Mouse (Mus musculus): ENCODE measurements around the gene Slc38a8. TPM values are rescaled to one million over a fixed set of nuclear protein-coding genes. Genes with fewer than 3 reads are reported as not detected.

Slc38a8 gene
- polyA plus RNA-seq, 1 experiment from 2014 or later = 3.3 TPM

GRCm38 (mm10) chr8:119515767-119516166 lies 14.3 kb upstream of the Slc38a8 start:
- Histone ChIP-seq H3K36me3 (peaks cover 97% of the 10 kb centered on the region), H3K4me3 (no peak overlapping the region), H3K9me3 (no peaks in the 10 kb centered on the region), H3K4me1 (no peaks in the 10 kb centered on the region), H3K4me2 (replicated peaks) (no peak overlapping the region), H3K27me3 (no peaks in the 10 kb centered on the region), H3K27ac (no peak overlapping the region), H3K9ac (no peak overlapping the region)
- 70% methylated on average over 3 of the region's 3 CpGs for WGBS
- no peak for ATAC-seq (ENCODE audit: insufficient number of reproducible peaks, insufficient read depth, low FRiP score, low TSS enrichment)

GRCm38 (mm10) chr8:119514940-119515339 lies 13.4 kb upstream of the Slc38a8 start:
- Histone ChIP-seq H3K27ac (no peak overlapping the region), H3K9ac (no peak overlapping the region), H3K36me3 (peaks cover 97% of the 10 kb centered on the region), H3K4me3 (no peak overlapping the region), H3K4me2 (replicated peaks) (no peak overlapping the region), H3K27me3 (no peaks in the 10 kb centered on the region), H3K4me1 (no peaks in the 10 kb centered on the region), H3K9me3 (no peaks in the 10 kb centered on the region)
- WGBS = 95% methylated on average over 3 of the region's 3 CpGs
- ATAC-seq (ENCODE audit: insufficient number of reproducible peaks, insufficient read depth, low FRiP score, low TSS enrichment) = no peak

- peaks cover 97% of the 10 kb centered on the region for H3K36me3 ChIP-seq
- 92% methylated on average over 4 of the region's 4 CpGs for WGBS
- no peaks in the 10 kb centered on the region for H3K4me1 ChIP-seq
- no peak overlapping the region for H3K4me2 ChIP-seq (replicated peaks)
- H3K9ac ChIP-seq = no peak overlapping the region
- no peaks in the 10 kb centered on the region for H3K9me3 ChIP-seq
- H3K4me3 ChIP-seq = no peak overlapping the region
- no peaks in the 10 kb centered on the region for H3K27me3 ChIP-seq
- ATAC-seq (ENCODE audit: insufficient number of reproducible peaks, insufficient read depth, low FRiP score, low TSS enrichment) = no peak
- no peak overlapping the region for H3K27ac ChIP-seq
These were observed 11.9 kb upstream of the Slc38a8 start for GRCm38 (mm10) chr8:119513405-119513804.

GRCm38 (mm10) chr8:119511722-119512121 lies 10.2 kb upstream of the Slc38a8 start:
- H3K4me3 ChIP-seq = no peak overlapping the region
- H3K27ac ChIP-seq = no peak overlapping the region
- H3K9ac ChIP-seq = no peak overlapping the region
- H3K4me1 ChIP-seq = no peaks in the 10 kb centered on the region
- peaks cover 94% of the 10 kb centered on the region for H3K36me3 ChIP-seq
- H3K4me2 ChIP-seq (replicated peaks) = no peak overlapping the region
- H3K27me3 ChIP-seq = no peaks in the 10 kb centered on the region
- WGBS = 89% methylated on average over 7 of the region's 7 CpGs
- H3K9me3 ChIP-seq = no peaks in the 10 kb centered on the region
- no peak for ATAC-seq (ENCODE audit: insufficient number of reproducible peaks, insufficient read depth, low FRiP score, low TSS enrichment)

- Histone ChIP-seq H3K9ac (no peak overlapping the region), H3K36me3 (peaks cover 91% of the 10 kb centered on the region)
These were observed 9.0 kb upstream of the Slc38a8 start for GRCm38 (mm10) chr8:119510471-119510870.

GRCm38 (mm10) chr8:119506106-119506505 lies 4.6 kb upstream of the Slc38a8 start:
- Histone ChIP-seq H3K4me1 (peaks cover 4% of the 10 kb centered on the region), H3K27ac (no peak overlapping the region), H3K4me3 (no peak overlapping the region), H3K36me3 (peaks cover 54% of the 10 kb centered on the region), H3K27me3 (no peaks in the 10 kb centered on the region), H3K9ac (no peak overlapping the region), H3K9me3 (no peaks in the 10 kb centered on the region), H3K4me2 (replicated peaks) (no peak overlapping the region)
- WGBS = 84% methylated on average over 8 of the region's 8 CpGs
- no peak for ATAC-seq (ENCODE audit: insufficient number of reproducible peaks, insufficient read depth, low FRiP score, low TSS enrichment)

More at GRCm38 (mm10) chr8:119510471-119510870, 9.0 kb upstream of the Slc38a8 start:
- Histone ChIP-seq H3K4me1 (no peaks in the 10 kb centered on the region; the same call in 1 of the 2 replicates), H3K4me3 (no peak overlapping the region), H3K4me2 (replicated peaks) (no peak overlapping the region), H3K9me3 (no peaks in the 10 kb centered on the region), H3K27ac (no peak overlapping the region), H3K27me3 (no peaks in the 10 kb centered on the region)
- no peak for ATAC-seq (ENCODE audit: insufficient number of reproducible peaks, insufficient read depth, low FRiP score, low TSS enrichment)
- WGBS = 89% methylated on average over 9 of the region's 9 CpGs

GRCm38 (mm10) chr8:119505488-119505887 lies 4.0 kb upstream of the Slc38a8 start:
- no peaks in the 10 kb centered on the region for H3K27me3 ChIP-seq
- peaks cover 5% of the 10 kb centered on the region for H3K4me1 ChIP-seq
- no peaks in the 10 kb centered on the region for H3K9me3 ChIP-seq
- no peak overlapping the region for H3K9ac ChIP-seq
- no peak overlapping the region for H3K4me3 ChIP-seq
- 38% methylated on average over 9 of the region's 9 CpGs for WGBS
- ATAC-seq (ENCODE audit: insufficient number of reproducible peaks, insufficient read depth, low FRiP score, low TSS enrichment) = no peak
- no peak overlapping the region for H3K4me2 ChIP-seq (replicated peaks)
- no peak overlapping the region for H3K27ac ChIP-seq
- peaks cover 49% of the 10 kb centered on the region for H3K36me3 ChIP-seq

GRCm38 (mm10) chr8:119503191-119503767 lies 1.8 kb upstream of the Slc38a8 start:
- Histone ChIP-seq H3K27ac (no peak overlapping the region), H3K27me3 (no peaks in the 10 kb centered on the region), H3K4me2 (replicated peaks) (no peak overlapping the region), H3K4me1 (peaks cover 15% of the 10 kb centered on the region), H3K9me3 (no peaks in the 10 kb centered on the region), H3K9ac (no peak overlapping the region), H3K36me3 (peaks cover 27% of the 10 kb centered on the region), H3K4me3 (no peak overlapping the region)
- 47% methylated on average over 10 of the region's 10 CpGs for WGBS
- ATAC-seq (ENCODE audit: insufficient number of reproducible peaks, insufficient read depth, low FRiP score, low TSS enrichment) = 0 out of 2 replicates have a peak, but pooled peaks have one; percentile 38

- Histone ChIP-seq H3K36me3 (peaks cover 16% of the 10 kb centered on the region), H3K27me3 (no peaks in the 10 kb centered on the region), H3K4me2 (replicated peaks) (no peak overlapping the region), H3K27ac (no peak overlapping the region), H3K9me3 (no peaks in the 10 kb centered on the region), H3K9ac (no peak overlapping the region), H3K4me3 (no peak overlapping the region), H3K4me1 (peaks cover 15% of the 10 kb centered on the region)
- 48% methylated on average over 4 of the region's 4 CpGs for WGBS
- ATAC-seq (ENCODE audit: insufficient number of reproducible peaks, insufficient read depth, low FRiP score, low TSS enrichment) = no peak
These were observed 613 bp upstream of the Slc38a8 start for GRCm38 (mm10) chr8:119502111-119502510.

- no peaks in the 10 kb centered on the region for H3K9me3 ChIP-seq
- H3K27ac ChIP-seq = no peak overlapping the region
- 70% methylated on average over 2 of the region's 2 CpGs for WGBS
- peaks cover 11% of the 10 kb centered on the region for H3K4me1 ChIP-seq
- no peak overlapping the region for H3K9ac ChIP-seq
- H3K36me3 ChIP-seq = 0 out of 2 replicates have a peak, but pooled peaks cover 2% of the 10 kb centered on the region
- H3K27me3 ChIP-seq = no peaks in the 10 kb centered on the region
- H3K4me2 ChIP-seq (replicated peaks) = no peak overlapping the region
- no peak overlapping the region for H3K4me3 ChIP-seq
- ATAC-seq (ENCODE audit: insufficient number of reproducible peaks, insufficient read depth, low FRiP score, low TSS enrichment) = no peak
These were observed 1.7 kb downstream of the Slc38a8 start for GRCm38 (mm10) chr8:119499836-119500235.

GRCm38 (mm10) chr8:119496848-119497247 lies 4.7 kb downstream of the Slc38a8 start:
- peaks cover 11% of the 10 kb centered on the region for H3K4me1 ChIP-seq
- H3K4me3 ChIP-seq = no peak overlapping the region
- no peak overlapping the region for H3K27ac ChIP-seq
- H3K9me3 ChIP-seq = no peaks in the 10 kb centered on the region
- H3K36me3 ChIP-seq = no peaks in the 10 kb centered on the region
- ATAC-seq (ENCODE audit: insufficient number of reproducible peaks, insufficient read depth, low FRiP score, low TSS enrichment) = no peak
- H3K27me3 ChIP-seq = no peaks in the 10 kb centered on the region
- WGBS = 23% methylated on average over 6 of the region's 6 CpGs
- no peak overlapping the region for H3K4me2 ChIP-seq (replicated peaks)
- no peak overlapping the region for H3K9ac ChIP-seq

- H3K9ac ChIP-seq = no peak overlapping the region
- H3K36me3 ChIP-seq = no peaks in the 10 kb centered on the region
- H3K4me2 ChIP-seq (replicated peaks) = no peak overlapping the region
- 78% methylated on average over 7 of the region's 7 CpGs for WGBS
- H3K27me3 ChIP-seq = no peaks in the 10 kb centered on the region
- no peak for ATAC-seq (ENCODE audit: insufficient number of reproducible peaks, insufficient read depth, low FRiP score, low TSS enrichment)
- peaks cover 20% of the 10 kb centered on the region for H3K4me1 ChIP-seq
- no peaks in the 10 kb centered on the region for H3K9me3 ChIP-seq
- H3K4me3 ChIP-seq = no peak overlapping the region
- no peak overlapping the region for H3K27ac ChIP-seq
These were observed 14.4 kb downstream of the Slc38a8 start for GRCm38 (mm10) chr8:119487093-119487492.
